Mouse (Mus musculus) megakaryocyte, embryonic 14.5 days (primary cell): ENCODE data around the gene Olfr1392. TPM values are rescaled to one million over a fixed set of nuclear protein-coding genes. Genes with fewer than 3 reads are reported as not detected.
"Not testable (repeated sequence)": the region's sequence is repeated elsewhere in the genome, so short reads cannot be mapped to it uniquely, and the experiment has no call there.

Experiments
- H3K27me3 ChIP-seq: replicated peaks from 2 replicates; pipeline ENCODE3; 2012; ENCODE audit warnings: inconsistent platforms
- H3K36me3 ChIP-seq: replicated peaks from 2 replicates; pipeline ENCODE3; 2012; ENCODE audit warnings: low read length, inconsistent platforms, mixed read lengths
- H3K4me1 ChIP-seq: 2 replicates; pipeline ENCODE4 v1.6.1; 2012; ENCODE audit warnings: inconsistent platforms
- H3K4me3 ChIP-seq: replicated peaks from 2 replicates; pipeline ENCODE3; 2012; ENCODE audit warnings: moderate library complexity, mild to moderate bottlenecking, inconsistent platforms
- H3K9me3 ChIP-seq: 2 replicates; pipeline ENCODE4 v1.6.1; 2012; ENCODE audit warnings: inconsistent platforms
- FLI1 ChIP-seq: IDR thresholded peaks from 2 replicates; pipeline ENCODE4 v1.6.1; 2012; ENCODE audit warnings: low read length, inconsistent platforms, mixed read lengths
- GATA1 ChIP-seq: IDR thresholded peaks from 3 replicates; pipeline ENCODE4 v1.6.1; 2012; ENCODE audit warnings: mixed read lengths, low read length, inconsistent platforms, borderline replicate concordance
- polyA plus RNA-seq: library from polyadenylated mRNA; stranded (reverse); fragments of >175 nt; gene quantifications from 2 replicates; pipeline ENCODE4 v1.2.3, GENCODE M21; 2012; ENCODE audit warnings: low replicate concordance; ENCODE audit not compliant: insufficient read depth

The Olfr1392 gene
- polyA plus RNA-seq, result not detected in 2 replicates

- H3K4me3 ChIP-seq, H3K27me3 ChIP-seq, H3K9me3 ChIP-seq: not testable (repeated sequence)
- Histone ChIP-seq H3K4me1 (peaks cover 15% of the 10 kb centered on the region; the same call in 1 of the 2 replicates), H3K36me3 (peaks cover 11% of the 10 kb centered on the region)
Observed at GRCm38 (mm10) chr11:49284982-49285381, at the start of gene Olfr1392. Gene Olfr1392, plus strand, starts transcription at chr11:49285282.

GRCm38 (mm10) chr11:49235459-49236207, 49.4 kb upstream of the Olfr1392 start:
- TF ChIP-seq GATA1 (no peak), FLI1 (no peak)

GRCm38 (mm10) chr11:49236891-49237290, 48.2 kb upstream of the Olfr1392 start:
- no peak for TF ChIP-seq GATA1
- TF ChIP-seq FLI1, result no peak
- Histone ChIP-seq H3K36me3 (no peaks in the 10 kb centered on the region), H3K9me3 (no peaks in the 10 kb centered on the region)

More at GRCm38 (mm10) chr11:49235459-49236207, 49.4 kb upstream of the Olfr1392 start:
- no peaks in the 10 kb centered on the region for H3K36me3 ChIP-seq
- no peaks in the 10 kb centered on the region for H3K9me3 ChIP-seq
- no peak overlapping the region for H3K4me3 ChIP-seq
- no peaks in the 10 kb centered on the region for H3K27me3 ChIP-seq
- H3K4me1 ChIP-seq, result peaks cover 24% of the 10 kb centered on the region

GRCm38 (mm10) chr11:49237532-49237931, 47.5 kb upstream of the Olfr1392 start:
- Histone ChIP-seq H3K4me3 (peak overlapping the region; percentile 65), H3K36me3 (no peaks in the 10 kb centered on the region), H3K27me3 (no peaks in the 10 kb centered on the region), H3K9me3 (no peaks in the 10 kb centered on the region), H3K4me1 (peaks cover 41% of the 10 kb centered on the region)
- TF ChIP-seq FLI1 (no peak), GATA1 (no peak)

More at GRCm38 (mm10) chr11:49236891-49237290, 48.2 kb upstream of the Olfr1392 start:
- Histone ChIP-seq H3K27me3 (no peaks in the 10 kb centered on the region), H3K4me3 (no peak overlapping the region), H3K4me1 (peaks cover 34% of the 10 kb centered on the region)

GRCm38 (mm10) chr11:49240310-49240709, 44.8 kb upstream of the Olfr1392 start:
- Histone ChIP-seq H3K4me3 (no peak overlapping the region), H3K9me3 (no peaks in the 10 kb centered on the region), H3K4me1 (peaks cover 59% of the 10 kb centered on the region)

GRCm38 (mm10) chr11:49240874-49241273, 44.2 kb upstream of the Olfr1392 start:
- no peak overlapping the region for H3K4me3 ChIP-seq
- H3K27me3 ChIP-seq, result no peaks in the 10 kb centered on the region
- no peaks in the 10 kb centered on the region for H3K36me3 ChIP-seq
- TF ChIP-seq GATA1, result no peak
- no peak for TF ChIP-seq FLI1
- H3K4me1 ChIP-seq, result peaks cover 65% of the 10 kb centered on the region
- no peaks in the 10 kb centered on the region for H3K9me3 ChIP-seq

More at GRCm38 (mm10) chr11:49240310-49240709, 44.8 kb upstream of the Olfr1392 start:
- H3K36me3 ChIP-seq, result no peaks in the 10 kb centered on the region
- H3K27me3 ChIP-seq, result no peaks in the 10 kb centered on the region
- no peak for TF ChIP-seq GATA1
- TF ChIP-seq FLI1, result no peak

GRCm38 (mm10) chr11:49241471-49241870, 43.6 kb upstream of the Olfr1392 start:
- H3K4me3 ChIP-seq, result no peak overlapping the region
- no peaks in the 10 kb centered on the region for H3K36me3 ChIP-seq
- peaks cover 71% of the 10 kb centered on the region for H3K4me1 ChIP-seq
- TF ChIP-seq FLI1 (no peak), GATA1 (no peak)
- no peaks in the 10 kb centered on the region for H3K9me3 ChIP-seq
- no peaks in the 10 kb centered on the region for H3K27me3 ChIP-seq

GRCm38 (mm10) chr11:49242944-49243626, 42.0 kb upstream of the Olfr1392 start:
- no peaks in the 10 kb centered on the region for H3K9me3 ChIP-seq
- H3K36me3 ChIP-seq, result no peaks in the 10 kb centered on the region
- H3K4me1 ChIP-seq, result peaks cover 76% of the 10 kb centered on the region
- H3K4me3 ChIP-seq, result peak overlapping the region; percentile 95
- TF ChIP-seq FLI1, result no peak
- no peak for TF ChIP-seq GATA1
- no peaks in the 10 kb centered on the region for H3K27me3 ChIP-seq

- TF ChIP-seq FLI1, result peak; percentile 41; the same call in 1 of the 2 replicates
- no peak for TF ChIP-seq GATA1
- H3K36me3 ChIP-seq, result no peaks in the 10 kb centered on the region
- H3K9me3 ChIP-seq, result no peaks in the 10 kb centered on the region
- H3K4me3 ChIP-seq, result peak within 1 kb of the TSS; percentile 95
- no peaks in the 10 kb centered on the region for H3K27me3 ChIP-seq
- H3K4me1 ChIP-seq, result peaks cover 77% of the 10 kb centered on the region
Observed at GRCm38 (mm10) chr11:49243727-49244594, 41.1 kb upstream of the Olfr1392 start, which contains the start of gene Mgat1. Gene Mgat1, plus strand, starts transcription at chr11:49244191.

GRCm38 (mm10) chr11:49244595-49244930, 40.5 kb upstream of the Olfr1392 start:
- H3K36me3 ChIP-seq, result no peaks in the 10 kb centered on the region
- no peaks in the 10 kb centered on the region for H3K27me3 ChIP-seq
- no peak for TF ChIP-seq GATA1
- no peak for TF ChIP-seq FLI1
- peaks cover 83% of the 10 kb centered on the region for H3K4me1 ChIP-seq
- peak overlapping the region; percentile 95 for H3K4me3 ChIP-seq
- no peaks in the 10 kb centered on the region for H3K9me3 ChIP-seq
